Mouse (Mus musculus): ENCODE measurements around the gene Gm39115.

Gene Gm39115

GRCm38 (mm10) chr7:142096701-142097100 lies 39.1 kb downstream of the Gm39115 start:
- peak in 1 of 2 experiments; percentile 31 for DNase-seq (ENCODE audit: inconsistent age in 2 of 2, low spot score in 1 of 2)

GRCm38 (mm10) chr7:142095183-142095931 lies 40.5 kb downstream of the Gm39115 start, which contains the start of gene Dusp8:
Dusp8 (minus strand) TSS chr7:142095843.
- peak; percentile 96 to 98 for DNase-seq (ENCODE audit: inconsistent age in 2 of 2, low spot score in 1 of 2)

GRCm38 (mm10) chr7:142094301-142095143 lies 41.3 kb downstream of the Gm39115 start:
- peak; percentile 52 to 65 for DNase-seq (ENCODE audit: inconsistent age in 2 of 2, low spot score in 1 of 2)

GRCm38 (mm10) chr7:142093696-142094240 lies 42.1 kb downstream of the Gm39115 start:
- DNase-seq (ENCODE audit: inconsistent age in 2 of 2, low spot score in 1 of 2) = peak in 1 of 2 experiments; percentile 31

- peak in 1 of 2 experiments; percentile 30 for DNase-seq (ENCODE audit: inconsistent age in 2 of 2, low spot score in 1 of 2)
Measured at GRCm38 (mm10) chr7:142092991-142093390, 42.8 kb downstream of the Gm39115 start.

GRCm38 (mm10) chr7:142091848-142092247 lies 44.0 kb downstream of the Gm39115 start:
- peak in 1 of 2 experiments; percentile 29 for DNase-seq (ENCODE audit: inconsistent age in 2 of 2, low spot score in 1 of 2)

- peak; percentile 42 to 59 for DNase-seq (ENCODE audit: inconsistent age in 2 of 2, low spot score in 1 of 2)
Measured at GRCm38 (mm10) chr7:142089648-142090447, 46.0 kb downstream of the Gm39115 start.

GRCm38 (mm10) chr7:142088886-142089285 lies 46.9 kb downstream of the Gm39115 start:
- peak; percentile 89 to 92 for DNase-seq (ENCODE audit: inconsistent age in 2 of 2, low spot score in 1 of 2)

GRCm38 (mm10) chr7:142087069-142087652 lies 48.7 kb downstream of the Gm39115 start:
- DNase-seq (ENCODE audit: inconsistent age in 2 of 2, low spot score in 1 of 2) = peak in 1 of 2 experiments; percentile 17

- DNase-seq (ENCODE audit: inconsistent age in 2 of 2, low spot score in 1 of 2) = peak in 1 of 2 experiments; percentile 21
Measured at GRCm38 (mm10) chr7:142086159-142086905, 49.5 kb downstream of the Gm39115 start.
